Mouse (Mus musculus) ES-E14 (cell line): ENCODE measurements around the gene Metrnl.

Source experiments
- CHD2 ChIP-seq: IDR thresholded peaks from 2 replicates; pipeline ENCODE4 v1.6.1; 2014; ENCODE audit warnings: mild to moderate bottlenecking, low read depth, low read length, inconsistent platforms
- HCFC1 ChIP-seq: IDR thresholded peaks from 2 replicates; pipeline ENCODE4 v1.6.1; 2012; ENCODE audit warnings: low read length, inconsistent platforms, borderline replicate concordance; ENCODE audit not compliant: insufficient read depth
- ZC3H11A ChIP-seq: IDR thresholded peaks from 2 replicates; pipeline ENCODE4 v1.6.1; 2012; ENCODE audit warnings: low read depth, mild to moderate bottlenecking, inconsistent platforms, low read length, borderline replicate concordance
- ZNF384 ChIP-seq: IDR thresholded peaks from 2 replicates; pipeline ENCODE4 v1.6.1; 2012; ENCODE audit warnings: low read depth, low read length, inconsistent platforms

- no peak for TF ChIP-seq HCFC1
- no peak for TF ChIP-seq ZNF384
- TF ChIP-seq ZC3H11A, result no peak
- TF ChIP-seq CHD2, result no peak
These were observed 7.9 kb downstream of the Metrnl start for GRCm38 (mm10) chr11:121709278-121709677.
